Comparison of ENCODE assay signal across 20 mouse cellular contexts in the genomic region with DNA sequence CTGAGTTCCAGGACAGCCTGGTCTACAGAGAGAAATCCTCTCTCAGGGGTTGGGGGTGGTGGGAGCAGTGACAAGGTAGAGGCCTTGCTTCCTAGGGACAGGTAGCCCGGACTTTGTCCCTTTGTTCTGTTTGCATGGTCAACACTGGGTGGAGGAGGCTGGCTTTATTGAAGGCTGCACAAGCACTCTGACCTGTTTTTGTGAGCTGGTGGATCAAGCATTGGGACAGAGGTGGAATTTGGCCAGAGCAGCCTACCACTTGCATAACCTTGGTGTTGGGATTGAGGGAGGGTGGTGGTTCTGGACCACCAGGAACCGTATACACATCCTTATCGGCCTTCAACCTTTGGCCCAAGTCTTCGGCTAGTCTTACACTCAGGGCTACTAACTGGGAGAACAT. TPM values are rescaled to one million over a fixed set of nuclear protein-coding genes. Genes with fewer than 3 reads are reported as not detected.
DNase-seq lines count a peak whose midpoint lies in the region; ATAC-seq lines count a peak whose summit lies in the region.
"Had no signal": no experiment of that assay in that cellular context is flagged by ENCODE, and none has a peak within 500 bp of the region (broad histone marks: within the 10 kb centered on the region; RNA-seq: fewer than 3 reads in every experiment).

No protein-coding gene starts in this region.

- no peak overlapping the region for H3K4me3 ChIP-seq in intestine, embryonic 16.5 days (ENCODE audit: low read length)
- no peak overlapping the region for H3K4me3 ChIP-seq in liver, embryonic 13.5 days (replicated peaks)
- no peak overlapping the region for H3K4me3 ChIP-seq in stomach, embryonic 14.5 days (ENCODE audit: low read depth, low read length)
- H3K4me3 ChIP-seq: forebrain, embryonic 13.5 days; hindbrain, embryonic 10.5 days; left cerebral cortex, adult 2 months; limb, embryonic 15.5 days had no signal

- peak overlapping the region; percentile 60 for H3K27ac ChIP-seq in intestine, embryonic 16.5 days (ENCODE audit: low read length)
- H3K27ac ChIP-seq in liver, embryonic 13.5 days = peak overlapping the region; percentile 80
- no peak overlapping the region for H3K27ac ChIP-seq in stomach, embryonic 14.5 days (ENCODE audit: low read length)
- H3K27ac ChIP-seq: forebrain, embryonic 13.5 days; hindbrain, embryonic 10.5 days; left cerebral cortex, adult 2 months; limb, embryonic 15.5 days had no signal

- H3K9ac ChIP-seq in intestine, embryonic 16.5 days (ENCODE audit: low read depth, low read length) = no peak overlapping the region; the same call in 1 of the 2 replicates
- H3K9ac ChIP-seq in liver, embryonic 13.5 days = no peak overlapping the region
- H3K9ac ChIP-seq in stomach, embryonic 14.5 days (replicated peaks; ENCODE audit: low read depth, low read length) = no peak overlapping the region
- H3K9ac ChIP-seq: forebrain, embryonic 13.5 days; limb, embryonic 15.5 days had no signal

- H3K4me1 ChIP-seq in intestine, embryonic 16.5 days (ENCODE audit: control insufficient read depth, insufficient read depth, low read length) = peaks cover 10% of the 10 kb centered on the region; the same call in 1 of the 2 replicates
- H3K4me1 ChIP-seq in liver, embryonic 13.5 days (replicated peaks) = peaks cover 16% of the 10 kb centered on the region
- no peaks in the 10 kb centered on the region for H3K4me1 ChIP-seq in stomach, embryonic 14.5 days (ENCODE audit: control insufficient read depth, insufficient read depth, low read length)

- H3K27me3 ChIP-seq in intestine, embryonic 16.5 days (replicated peaks; ENCODE audit: control insufficient read depth, insufficient read depth, low read length) = no peaks in the 10 kb centered on the region
- no peaks in the 10 kb centered on the region for H3K27me3 ChIP-seq in liver, embryonic 13.5 days
- no peaks in the 10 kb centered on the region for H3K27me3 ChIP-seq in stomach, embryonic 14.5 days (ENCODE audit: control insufficient read depth, insufficient read depth, low read length)
- H3K27me3 ChIP-seq: forebrain, embryonic 13.5 days; limb, embryonic 15.5 days had no signal

- WGBS in intestine, embryonic 16.5 days = 68% methylated on average over 4 of the region's 4 CpGs
- 63% methylated on average over 4 of the region's 4 CpGs for WGBS in liver, embryonic 13.5 days (ENCODE audit: insufficient replicate concordance)
- WGBS in stomach, embryonic 14.5 days = 82% methylated on average over 4 of the region's 4 CpGs

- no peak overlapping the region for H3K4me2 ChIP-seq in intestine, embryonic 16.5 days (ENCODE audit: low read depth, low read length)
- no peak overlapping the region for H3K4me2 ChIP-seq in liver, embryonic 13.5 days
- H3K4me2 ChIP-seq in stomach, embryonic 14.5 days (replicated peaks; ENCODE audit: low read depth, low read length) = no peak overlapping the region
- H3K4me2 ChIP-seq: forebrain, embryonic 13.5 days; heart, embryonic 11.5 days; limb, embryonic 15.5 days; midbrain, embryonic 11.5 days had no signal

- H3K36me3 ChIP-seq in intestine, embryonic 16.5 days (ENCODE audit: control insufficient read depth, insufficient read depth, low read length) = no peaks in the 10 kb centered on the region
- H3K36me3 ChIP-seq in liver, embryonic 13.5 days = no peaks in the 10 kb centered on the region; the same call in 1 of the 2 replicates
- H3K36me3 ChIP-seq in stomach, embryonic 14.5 days (ENCODE audit: control insufficient read depth, insufficient read depth, low read length) = no peaks in the 10 kb centered on the region
- H3K36me3 ChIP-seq: hindbrain, embryonic 10.5 days; limb, embryonic 15.5 days had no signal

- H3K9me3 ChIP-seq in intestine, embryonic 16.5 days (ENCODE audit: control insufficient read depth, low read length) = no peaks in the 10 kb centered on the region
- no peaks in the 10 kb centered on the region for H3K9me3 ChIP-seq in liver, embryonic 13.5 days (replicated peaks)
- H3K9me3 ChIP-seq in stomach, embryonic 14.5 days (ENCODE audit: control insufficient read depth, low read depth, low read length) = no peaks in the 10 kb centered on the region
- H3K9me3 ChIP-seq: forebrain, embryonic 13.5 days; hindbrain, embryonic 10.5 days; limb, embryonic 15.5 days had no signal

- peak; percentile 54 for ATAC-seq in intestine, embryonic 16.5 days
- ATAC-seq in liver, embryonic 13.5 days (ENCODE audit: low read depth) = peak; percentile 75
- ATAC-seq in stomach, embryonic 14.5 days (ENCODE audit: insufficient number of reproducible peaks, insufficient read depth, low FRiP score, low read depth) = peak; percentile 28; the same call in 1 of the 2 replicates
- ATAC-seq: forebrain, embryonic 13.5 days; lung, postnatal 0 days had no signal

- peak; percentile 70 for DNase-seq in adipocyte (ENCODE audit: low spot score)
- DNase-seq in liver, embryonic 13.5 days = no peak
- DNase-seq in urinary bladder, postnatal 10 days (ENCODE audit: low spot score) = no peak
- no peak for DNase-seq in cerebellum, postnatal 10 days
- DNase-seq in ovary, postnatal 10 days (ENCODE audit: low spot score) = no peak
- no peak for DNase-seq in lung, postnatal 4 days
- DNase-seq: cerebellum, adult 18-20 months; left cerebral cortex, postnatal 4 days; thymus, postnatal 25 days had no signal

RNA-seq across cellular contexts. Expression of a gene that starts 7.9 kb away (rescaled TPM):
- 135 and 144 TPM in 2 replicates for polyA plus RNA-seq in intestine, embryonic 16.5 days (2015; fragmentation: Nextera tagmentation; extraction: Ambion mirVana)
- polyA plus RNA-seq in liver, embryonic 13.5 days (2015; fragmentation: Nextera tagmentation; extraction: Ambion mirVana) = 134 and 155 TPM in 2 replicates
- polyA plus RNA-seq in stomach, embryonic 14.5 days (2014; fragmentation: Nextera tagmentation; extraction: Ambion mirVana) = 154 and 160 TPM in 2 replicates

RNA-seq across cellular contexts. Expression of a gene that starts 10.6 kb away (rescaled TPM):
- polyA plus RNA-seq in intestine, embryonic 16.5 days (2015; fragmentation: Nextera tagmentation; extraction: Ambion mirVana) = 4.3 and 4.4 TPM in 2 replicates
- 16.0 and 17.4 TPM in 2 replicates for polyA plus RNA-seq in liver, embryonic 13.5 days (2015; fragmentation: Nextera tagmentation; extraction: Ambion mirVana)
- polyA plus RNA-seq in stomach, embryonic 14.5 days (2014; fragmentation: Nextera tagmentation; extraction: Ambion mirVana) = 2.9 and 3.1 TPM in 2 replicates
- polyA plus RNA-seq: heart, postnatal 0 days had no signal

RNA-seq across cellular contexts. Expression of a gene that starts 39.7 kb away (rescaled TPM):
- polyA plus RNA-seq in intestine, embryonic 16.5 days (2015; fragmentation: Nextera tagmentation; extraction: Ambion mirVana) = not detected in 2 replicates
- 0.13 TPM in 2 replicates for polyA plus RNA-seq in liver, embryonic 13.5 days (2015; fragmentation: Nextera tagmentation; extraction: Ambion mirVana)
- polyA plus RNA-seq in stomach, embryonic 14.5 days (2014; fragmentation: Nextera tagmentation; extraction: Ambion mirVana) = not detected in 2 replicates
- polyA plus RNA-seq: embryonic facial prominence, embryonic 14.5 days; forebrain, embryonic 13.5 days; heart, embryonic 11.5 days; heart, postnatal 0 days; hindbrain, embryonic 10.5 days; limb, embryonic 15.5 days; lung, postnatal 0 days; midbrain, embryonic 11.5 days had no signal

RNA-seq across cellular contexts. Expression of a gene that starts 55.5 kb away (rescaled TPM):
- polyA plus RNA-seq in intestine, embryonic 16.5 days (2015; fragmentation: Nextera tagmentation; extraction: Ambion mirVana) = 2.8 and 4.0 TPM in 2 replicates
- 0.20 TPM in 1 of 2 replicates, not detected in the other for polyA plus RNA-seq in liver, embryonic 13.5 days (2015; fragmentation: Nextera tagmentation; extraction: Ambion mirVana)
- polyA plus RNA-seq in stomach, embryonic 14.5 days (2014; fragmentation: Nextera tagmentation; extraction: Ambion mirVana) = 0.70 and 1.00 TPM in 2 replicates
